In genomic region chr4:130220176-130220575, GRCm38 (mm10) we compare ENCODE assay signal across 28 mouse cellular contexts. TPM values are rescaled to one million over a fixed set of nuclear protein-coding genes. Genes with fewer than 3 reads are reported as not detected.
DNase-seq lines count a peak whose midpoint lies in the region; ATAC-seq lines count a peak whose summit lies in the region.
"Had no signal": no experiment of that assay in that cellular context is flagged by ENCODE, and none has a peak within 500 bp of the region (broad histone marks: within the 10 kb centered on the region; RNA-seq: fewer than 3 reads in every experiment).

No protein-coding gene starts in this region.

- no peaks in the 10 kb centered on the region for H3K36me3 ChIP-seq in kidney, embryonic 16.5 days (ENCODE audit: insufficient read depth, low read length)
- H3K36me3 ChIP-seq in limb, embryonic 10.5 days = no peaks in the 10 kb centered on the region
- H3K36me3 ChIP-seq: embryonic facial prominence, embryonic 12.5 days; embryonic facial prominence, embryonic 15.5 days; heart, embryonic 12.5 days; heart, embryonic 15.5 days; hindbrain, embryonic 10.5 days; hindbrain, embryonic 13.5 days had no signal

- H3K27ac ChIP-seq in kidney, embryonic 16.5 days (ENCODE audit: low read length) = no peak overlapping the region
- no peak overlapping the region for H3K27ac ChIP-seq in limb, embryonic 10.5 days
- H3K27ac ChIP-seq: embryonic facial prominence, embryonic 12.5 days; embryonic facial prominence, embryonic 15.5 days; gastrocnemius, adult 2 months; heart, embryonic 15.5 days; hindbrain, embryonic 10.5 days; hindbrain, embryonic 13.5 days had no signal

- no peak overlapping the region for H3K9ac ChIP-seq in kidney, embryonic 16.5 days (replicated peaks; ENCODE audit: low read length)
- H3K9ac ChIP-seq: embryonic facial prominence, embryonic 12.5 days; embryonic facial prominence, embryonic 15.5 days; forebrain, postnatal 0 days; heart, embryonic 12.5 days; heart, embryonic 15.5 days; hindbrain, embryonic 13.5 days had no signal

- H3K4me3 ChIP-seq in kidney, embryonic 16.5 days (ENCODE audit: low read length) = no peak overlapping the region
- no peak overlapping the region for H3K4me3 ChIP-seq in limb, embryonic 10.5 days
- H3K4me3 ChIP-seq: embryonic facial prominence, embryonic 12.5 days; embryonic facial prominence, embryonic 15.5 days; gastrocnemius, adult 2 months; heart, embryonic 12.5 days; heart, embryonic 15.5 days; hindbrain, embryonic 10.5 days; hindbrain, embryonic 13.5 days had no signal

- H3K9me3 ChIP-seq in kidney, embryonic 16.5 days (ENCODE audit: low read length) = no peaks in the 10 kb centered on the region
- no peaks in the 10 kb centered on the region for H3K9me3 ChIP-seq in limb, embryonic 10.5 days (replicated peaks)
- H3K9me3 ChIP-seq: embryonic facial prominence, embryonic 12.5 days; embryonic facial prominence, embryonic 15.5 days; heart, embryonic 12.5 days; heart, embryonic 15.5 days; hindbrain, embryonic 10.5 days; hindbrain, embryonic 13.5 days had no signal

- H3K4me1 ChIP-seq in kidney, embryonic 16.5 days (ENCODE audit: insufficient read depth, low read length) = no peaks in the 10 kb centered on the region
- no peaks in the 10 kb centered on the region for H3K4me1 ChIP-seq in limb, embryonic 10.5 days
- H3K4me1 ChIP-seq: embryonic facial prominence, embryonic 12.5 days; embryonic facial prominence, embryonic 15.5 days; heart, embryonic 12.5 days; heart, embryonic 15.5 days; hindbrain, embryonic 10.5 days; hindbrain, embryonic 13.5 days had no signal

- H3K27me3 ChIP-seq in kidney, embryonic 16.5 days (ENCODE audit: insufficient read depth, low read length) = no peaks in the 10 kb centered on the region
- H3K27me3 ChIP-seq in limb, embryonic 10.5 days (ENCODE audit: low read depth, poor library complexity, severe bottlenecking) = 0 out of 2 replicates have a peak, but pooled peaks cover 4% of the 10 kb centered on the region
- H3K27me3 ChIP-seq: embryonic facial prominence, embryonic 12.5 days; heart, embryonic 15.5 days; hindbrain, embryonic 13.5 days had no signal

- WGBS in kidney, embryonic 16.5 days = 59% methylated on average over 9 of the region's 9 CpGs
- WGBS in limb, embryonic 10.5 days = 79% methylated on average over 9 of the region's 9 CpGs

- no peak overlapping the region for H3K4me2 ChIP-seq in kidney, embryonic 16.5 days (replicated peaks; ENCODE audit: low read depth, low read length)
- H3K4me2 ChIP-seq: embryonic facial prominence, embryonic 12.5 days; embryonic facial prominence, embryonic 15.5 days; heart, embryonic 12.5 days; heart, embryonic 15.5 days; hindbrain, embryonic 13.5 days had no signal

- no peak for ATAC-seq in kidney, embryonic 16.5 days (ENCODE audit: low FRiP score, low TSS enrichment)
- ATAC-seq: activated CD4-positive, CD25-positive, alpha-beta regulatory T cell, adult 4 months; forebrain, embryonic 14.5 days; forebrain, postnatal 0 days had no signal

- DNase-seq in kidney, adult 11 months = peak; percentile 80
- peak; percentile 72 to 79 for DNase-seq in kidney, adult 8-10 months
- peak; percentile 33 for DNase-seq in kidney, postnatal 10 days
- peak; percentile 74 to 80 for DNase-seq in kidney, postnatal 36 days
- no peak for DNase-seq in lung, postnatal 25 days (ENCODE audit: low spot score)
- no peak for DNase-seq in limb, embryonic 10.5 days (ENCODE audit: low spot score)
- DNase-seq: adrenal gland, adult 8-10 months; adrenal gland, postnatal 25 days; cerebellum, adult 18-20 months; cerebellum, adult 9-11 months; cerebellum, postnatal 25 days; forebrain, postnatal 0 days; gastrocnemius, adult 2 months; gastrocnemius, postnatal 14 days; heart, adult 11 months; heart, postnatal 10 days; heart, postnatal 36 days had no signal

RNA-seq across cellular contexts. Expression of gene Gm853, which starts 2.0 kb away (rescaled TPM):
- polyA plus RNA-seq in kidney, embryonic 16.5 days (2015; fragmentation: Nextera tagmentation; extraction: Ambion mirVana) = 1.2 and 2.6 TPM in 2 replicates
- polyA plus RNA-seq in limb, embryonic 10.5 days (2016; fragmentation: Nextera tagmentation; extraction: Ambion mirVana) = not detected in 2 replicates
- polyA plus RNA-seq: activated CD4-positive, CD25-positive, alpha-beta regulatory T cell, adult 4 months; embryonic facial prominence, embryonic 12.5 days; embryonic facial prominence, embryonic 15.5 days; forebrain, embryonic 11.5 days; frontal cortex, adult 2 months; heart, embryonic 12.5 days; heart, embryonic 15.5 days had no signal

RNA-seq across cellular contexts. Expression of gene Tinagl1, which starts 45.3 kb away (rescaled TPM):
- polyA plus RNA-seq in kidney, embryonic 16.5 days (2015; fragmentation: Nextera tagmentation; extraction: Ambion mirVana) = 71.2 and 93.4 TPM in 2 replicates
- 8.0 and 8.1 TPM in 2 replicates for polyA plus RNA-seq in limb, embryonic 10.5 days (2016; fragmentation: Nextera tagmentation; extraction: Ambion mirVana)
- polyA plus RNA-seq: activated CD4-positive, CD25-positive, alpha-beta regulatory T cell, adult 4 months had no signal

RNA-seq across cellular contexts. Expression of gene Serinc2, which starts 58.8 kb away (rescaled TPM):
- 58.6 and 65.0 TPM in 2 replicates for polyA plus RNA-seq in kidney, embryonic 16.5 days (2015; fragmentation: Nextera tagmentation; extraction: Ambion mirVana)
- 15.2 and 71.5 TPM in 2 replicates for polyA plus RNA-seq in limb, embryonic 10.5 days (2016; fragmentation: Nextera tagmentation; extraction: Ambion mirVana)

Comparison
In these comparisons a context has a peak if more than half of its experiments do, and no peak if none do; other contexts are left out.
1. DNase-seq: peak in kidney, adult 11 months (single experiment), kidney, adult 8-10 months (2 of 2), kidney, postnatal 10 days (single experiment) and kidney, postnatal 36 days (2 of 2); none in lung, postnatal 25 days (single experiment) and limb, embryonic 10.5 days (single experiment).